Mouse (Mus musculus) heart, adult 2 months (tissue): Measurements from ENCODE around the gene Slc44a1. TPM values are rescaled to one million over a fixed set of nuclear protein-coding genes. Genes with fewer than 3 reads are reported as not detected.

Experiments used
- DNase-seq, 2 experiments: peaks; one replicate each; pipeline ENCODE4 v3.0.0; 2021
- H3K27ac ChIP-seq: fragments of 200-600 bp; 2 replicates; pipeline ENCODE4 v1.8.1; 2022
- H3K27me3 ChIP-seq: fragments of 200-500 bp; 2 replicates; pipeline ENCODE4 v1.6.1; 2012; ENCODE audit warnings: mild to moderate bottlenecking, low read length, inconsistent platforms, mixed read lengths; ENCODE audit not compliant: control insufficient read depth, insufficient read depth
- H3K36me3 ChIP-seq: fragments of 200-500 bp; 2 replicates; pipeline ENCODE4 v1.6.1; 2012; ENCODE audit warnings: low read length, inconsistent platforms; ENCODE audit not compliant: control insufficient read depth, insufficient read depth
- H3K4me1 ChIP-seq: fragments of 200-500 bp; 2 replicates; pipeline ENCODE4 v1.6.1; 2011; ENCODE audit warnings: low read length; ENCODE audit not compliant: control insufficient read depth, insufficient read depth
- H3K4me3 ChIP-seq: fragments of 200-600 bp; 2 replicates; pipeline ENCODE4 v1.8.1; 2022
- H3K79me2 ChIP-seq: fragments of 200-500 bp; replicated peaks from 2 replicates; pipeline ENCODE4 v1.6.1; 2012; ENCODE audit warnings: mild to moderate bottlenecking, inconsistent platforms, low read length, moderate library complexity, mixed read lengths; ENCODE audit not compliant: control insufficient read depth, insufficient read depth
- H3K9ac ChIP-seq: fragments of 200-500 bp; 2 replicates; pipeline ENCODE4 v1.6.1; 2012; ENCODE audit warnings: low read depth, mild to moderate bottlenecking, control low read depth, inconsistent platforms, low read length, mixed read lengths
- CTCF ChIP-seq: fragments of 200-600 bp; IDR thresholded peaks from 2 replicates; pipeline ENCODE4 v1.8.1; 2022; ENCODE audit warnings: antibody characterized with exemption, mild to moderate bottlenecking, moderate library complexity
- EP300 ChIP-seq: fragments of 200-500 bp; IDR thresholded peaks from 2 replicates; pipeline ENCODE4 v1.6.1; 2011; ENCODE audit warnings: low read depth, low read length, control low read depth; ENCODE audit not compliant: insufficient read depth
- POLR2A ChIP-seq: fragments of 200-500 bp; IDR thresholded peaks from 2 replicates; pipeline ENCODE4 v1.6.1; 2011; ENCODE audit warnings: mild to moderate bottlenecking, low read depth, low read length, control low read depth; ENCODE audit not compliant: insufficient read depth
- WGBS: fragments of 180-500 bp; shearing (Covaris S2); methylation state at CpG from one replicate; pipeline ENCODE4 v1.1.7; 2018; 5-methylcytosine and 5-hydroxymethylcytosine counted together
- intact Hi-C: fragments of 180-260 bp; cut with DNase I; formaldehyde crosslinking; loops from one replicate; pipeline ENCODE4 v1.15.1; 2025
- polyA plus RNA-seq: library from polyadenylated mRNA; depleted of rRNA; stranded (reverse); fragments of >200 nt; gene quantifications from 2 replicates; pipeline ENCODE4 v1.2.3, GENCODE M21; 2012
- total RNA-seq, 2 experiments: library from RNA; stranded (reverse); gene quantifications; 2 replicates each; pipeline ENCODE4 v1.2.3; 2021

Gene Slc44a1
- total and polyA plus RNA-seq, 3 experiments, result 22.7 to 32.3 (median 26.4) TPM

DNA sequence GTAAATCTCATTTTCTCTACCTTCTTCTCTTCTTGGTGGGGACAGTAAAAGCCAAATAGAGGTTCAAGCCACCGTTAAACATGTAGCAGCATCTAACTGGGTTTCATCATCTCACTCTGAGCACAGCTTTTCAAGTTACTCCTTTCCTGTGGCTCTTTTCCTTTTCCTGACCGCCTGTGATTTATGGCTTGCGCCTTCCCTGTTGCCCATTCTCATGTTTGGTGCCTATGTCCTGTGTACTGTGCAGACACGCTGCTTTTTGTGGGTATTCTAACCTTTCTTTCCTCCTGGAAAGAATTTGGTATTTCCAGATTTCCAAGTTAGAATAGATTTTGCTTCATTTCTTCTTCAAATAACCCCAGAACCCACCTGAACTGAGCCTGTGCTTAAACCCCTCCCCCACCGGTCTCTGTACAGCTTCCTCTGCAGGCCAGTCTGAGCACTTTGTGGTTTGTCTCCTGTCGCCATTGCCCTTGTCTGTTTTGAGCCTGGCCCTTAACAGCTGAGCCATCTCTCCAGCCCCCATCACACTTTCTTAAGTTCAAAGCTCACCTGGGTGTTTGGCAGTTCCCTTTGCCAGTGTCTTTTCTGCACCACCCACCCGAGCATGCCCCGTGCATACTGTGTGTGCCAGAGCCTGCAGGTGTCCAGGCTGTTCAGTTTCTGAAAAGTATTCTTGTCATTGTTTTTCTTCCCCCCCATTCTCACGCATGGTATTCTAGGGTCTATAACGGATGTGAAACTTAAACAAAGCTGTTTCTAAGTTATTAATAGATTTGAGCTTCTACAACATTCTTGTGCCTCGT lies 73.3 kb downstream of the Slc44a1 start:
- peak in 1 of 2 experiments; percentile 18 for DNase-seq
- WGBS, result 41% methylated on average over 11 of the region's 11 CpGs
- H3K4me3 ChIP-seq, result no peak overlapping the region
- H3K36me3 ChIP-seq, result peaks cover 8% of the 10 kb centered on the region
- H3K9ac ChIP-seq, result no peak overlapping the region
- intact Hi-C loops, result no loop called here
- peaks cover 15% of the 10 kb centered on the region for H3K4me1 ChIP-seq
- no peaks in the 10 kb centered on the region for H3K27me3 ChIP-seq
- TF ChIP-seq CTCF (no peak), EP300 (no peak), POLR2A (no peak)
- H3K79me2 ChIP-seq, result no peaks in the 10 kb centered on the region
- H3K27ac ChIP-seq, result no peak overlapping the region

DNA sequence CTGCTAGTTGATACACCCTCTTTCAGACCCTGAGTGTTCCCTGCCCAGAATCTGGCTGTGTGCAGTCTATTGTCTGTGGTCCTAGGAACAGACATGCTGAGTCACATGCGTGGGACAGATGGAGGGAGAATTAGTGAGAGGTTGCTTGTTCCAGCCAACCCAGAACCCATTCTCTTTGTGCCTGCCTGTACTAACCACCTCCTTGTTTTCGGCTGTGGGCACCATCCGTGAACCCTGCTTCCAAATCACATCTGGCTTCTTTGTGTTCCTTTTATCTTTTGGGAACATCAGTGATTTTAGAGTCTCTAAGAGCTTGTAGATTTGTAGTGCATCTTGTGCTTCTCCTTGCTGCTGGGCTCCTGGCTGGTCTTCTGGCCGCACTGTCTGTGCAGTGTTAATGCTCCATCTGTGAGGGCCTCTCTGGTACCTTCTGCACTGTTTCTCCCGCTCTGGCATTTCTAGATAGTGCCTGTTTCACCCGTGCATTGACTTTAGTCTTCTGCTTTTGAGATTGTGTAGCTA lies 75.9 kb downstream of the Slc44a1 start:
- TF ChIP-seq CTCF (no peak), EP300 (no peak), POLR2A (no peak)
- intact Hi-C loops, result no loop called here
- 56% methylated on average over 6 of the region's 6 CpGs for WGBS
- Histone ChIP-seq H3K4me3 (no peak overlapping the region), H3K9ac (no peak overlapping the region), H3K27ac (no peak overlapping the region), H3K36me3 (peaks cover 8% of the 10 kb centered on the region), H3K4me1 (peaks cover 15% of the 10 kb centered on the region), H3K79me2 (no peaks in the 10 kb centered on the region), H3K27me3 (no peaks in the 10 kb centered on the region)
- no peak for DNase-seq

DNA sequence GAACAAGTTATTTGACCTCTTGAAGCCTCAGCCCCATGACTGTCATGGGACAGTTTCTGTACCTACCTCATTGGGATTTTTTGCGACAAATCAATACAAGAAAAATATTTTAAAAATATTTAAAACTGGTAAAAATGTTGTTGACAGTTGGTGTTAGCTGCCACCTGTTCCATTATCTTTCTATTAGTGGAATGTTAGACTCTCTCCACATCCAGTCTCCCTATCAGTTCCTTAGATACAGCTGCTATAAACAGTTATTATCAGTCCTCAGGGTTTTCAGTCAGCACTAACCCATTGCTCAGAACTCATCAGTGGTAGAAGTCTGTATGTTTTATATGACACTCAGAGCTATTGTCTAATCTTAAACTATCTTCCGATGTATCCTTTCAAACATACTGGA lies 79.2 kb downstream of the Slc44a1 start:
- intact Hi-C loops, result no loop called here
- H3K9ac ChIP-seq, result no peak overlapping the region
- H3K79me2 ChIP-seq, result no peaks in the 10 kb centered on the region
- H3K36me3 ChIP-seq, result no peaks in the 10 kb centered on the region; the same call in 1 of the 2 replicates
- H3K27ac ChIP-seq, result no peak overlapping the region
- TF ChIP-seq CTCF, result no peak
- no peak for TF ChIP-seq EP300
- no peak for TF ChIP-seq POLR2A
- no peak for DNase-seq
- no peak overlapping the region for H3K4me3 ChIP-seq
- peaks cover 3% of the 10 kb centered on the region; the same call in 1 of the 2 replicates for H3K4me1 ChIP-seq
- no peaks in the 10 kb centered on the region for H3K27me3 ChIP-seq
- 84% methylated on average over 2 of the region's 2 CpGs for WGBS

GRCm38 (mm10) chr4:53521028-53521427 lies 80.8 kb downstream of the Slc44a1 start:
- TF ChIP-seq CTCF (no peak), EP300 (no peak), POLR2A (no peak)
- no peaks in the 10 kb centered on the region for H3K79me2 ChIP-seq
- no peak overlapping the region for H3K9ac ChIP-seq
- no peaks in the 10 kb centered on the region for H3K27me3 ChIP-seq
- no peak overlapping the region for H3K4me3 ChIP-seq
- H3K36me3 ChIP-seq, result peaks cover under 1% of the 10 kb centered on the region; the same call in 1 of the 2 replicates
- H3K27ac ChIP-seq, result no peak overlapping the region
- DNase-seq, result no peak
- WGBS, result 82% methylated on average over 8 of the region's 8 CpGs
- H3K4me1 ChIP-seq, result peaks cover under 1% of the 10 kb centered on the region; the same call in 1 of the 2 replicates
- intact Hi-C loops, result no loop called here

- Histone ChIP-seq H3K4me1 (peaks cover 6% of the 10 kb centered on the region), H3K4me3 (no peak overlapping the region), H3K36me3 (peaks cover 6% of the 10 kb centered on the region), H3K27ac (no peak overlapping the region), H3K27me3 (no peaks in the 10 kb centered on the region), H3K79me2 (no peaks in the 10 kb centered on the region), H3K9ac (no peak overlapping the region)
- intact Hi-C loops, result no loop called here
- 82% methylated on average over 8 of the region's 8 CpGs for WGBS
- no peak for DNase-seq
- TF ChIP-seq EP300 (no peak), POLR2A (no peak), CTCF (no peak)
Observed at GRCm38 (mm10) chr4:53522655-53523054, 82.4 kb downstream of the Slc44a1 start.

- peaks cover 6% of the 10 kb centered on the region for H3K36me3 ChIP-seq
- TF ChIP-seq EP300, result no peak
- TF ChIP-seq POLR2A, result no peak
- TF ChIP-seq CTCF, result no peak
- no peak for DNase-seq
- H3K79me2 ChIP-seq, result no peaks in the 10 kb centered on the region
- 83% methylated on average over 6 of the region's 6 CpGs for WGBS
- H3K27me3 ChIP-seq, result no peaks in the 10 kb centered on the region
- intact Hi-C loops, result no loop called here
- H3K4me1 ChIP-seq, result peaks cover 6% of the 10 kb centered on the region
- H3K4me3 ChIP-seq, result no peak overlapping the region
- no peak overlapping the region for H3K27ac ChIP-seq
- H3K9ac ChIP-seq, result no peak overlapping the region
Observed at GRCm38 (mm10) chr4:53525503-53525902, 85.3 kb downstream of the Slc44a1 start.
